Mouse (Mus musculus) hindbrain, embryonic 15.5 days (tissue): ENCODE measurements around the gene Grid2ip. TPM values are rescaled to one million over a fixed set of nuclear protein-coding genes. Genes with fewer than 3 reads are reported as not detected.
A peak's percentile ranks its signal among the peaks of the same experiment; 100 is the strongest.

Experiments
- ATAC-seq: fragments of 200-750 bp; cut with Nextera tagmentation; 2 replicates; pipeline ENCODE4 v1.8.0; 2017; ENCODE audit warnings: low read depth, moderate number of reproducible peaks, moderate TSS enrichment; ENCODE audit not compliant: low FRiP score
- H3K27ac ChIP-seq: fragments of 300-500 bp; sonication (generic); replicated peaks from 2 replicates; pipeline ENCODE4 v1.5.1; 2015; ENCODE audit warnings: mild to moderate bottlenecking, inconsistent platforms
- H3K27me3 ChIP-seq: fragments of 300-500 bp; sonication (generic); 2 replicates; pipeline ENCODE4 v1.6.1; 2015; ENCODE audit warnings: control low read depth, inconsistent platforms
- H3K36me3 ChIP-seq: fragments of 300-500 bp; sonication (generic); 2 replicates; pipeline ENCODE4 v1.6.1; 2015; ENCODE audit warnings: control low read depth, inconsistent platforms
- H3K4me1 ChIP-seq: fragments of 300-500 bp; sonication (generic); replicated peaks from 2 replicates; pipeline ENCODE4 v1.6.1; 2015; ENCODE audit warnings: control low read depth, inconsistent platforms
- H3K4me2 ChIP-seq: fragments of 300-500 bp; sonication (generic); 2 replicates; pipeline ENCODE4 v1.6.1; 2015; ENCODE audit warnings: moderate library complexity, mild to moderate bottlenecking, inconsistent platforms
- H3K4me3 ChIP-seq: fragments of 300-500 bp; sonication (generic); 2 replicates; pipeline ENCODE4 v1.5.1; 2015; ENCODE audit warnings: mild to moderate bottlenecking, inconsistent platforms
- H3K9ac ChIP-seq: fragments of 300-500 bp; sonication (generic); 2 replicates; pipeline ENCODE4 v1.6.1; 2015; ENCODE audit warnings: inconsistent platforms
- H3K9me3 ChIP-seq: fragments of 300-500 bp; sonication (generic); 2 replicates; pipeline ENCODE4 v1.6.1; 2016; ENCODE audit warnings: control low read depth, inconsistent platforms
- WGBS: fragments of 180-500 bp; shearing (Covaris S2); methylation state at CpG from one replicate; pipeline ENCODE4 v1.1.7; 2015; 5-methylcytosine and 5-hydroxymethylcytosine counted together
- polyA plus RNA-seq: library from polyadenylated mRNA; unstranded; fragments of >200 nt; fragmentation: Nextera tagmentation; extraction: Ambion mirVana; gene quantifications from 2 replicates; pipeline ENCODE4 v1.2.1, GENCODE M21; 2015

Gene Grid2ip
- polyA plus RNA-seq, 1 experiment from 2014 or later, result 0.48 TPM

GRCm38 (mm10) chr5:143403221-143404147, 46.3 kb downstream of the Grid2ip start, which contains the start of gene Kdelr2:
Kdelr2 (plus strand) TSS chr5:143403838.
- Histone ChIP-seq H3K36me3 (0 out of 2 replicates have a peak, but pooled peaks cover 4% of the 10 kb centered on the region), H3K9me3 (no peaks in the 10 kb centered on the region), H3K9ac (peak within 1 kb of the TSS; percentile 95), H3K27ac (peak within 1 kb of the TSS; percentile 88), H3K4me2 (peak within 1 kb of the TSS; percentile 79), H3K4me3 (peak within 1 kb of the TSS; percentile 86), H3K27me3 (no peaks in the 10 kb centered on the region), H3K4me1 (peaks cover 29% of the 10 kb centered on the region)
- WGBS, result under 1% methylated on average over 66 of the region's 72 CpGs
- peak; percentile 97 for ATAC-seq

GRCm38 (mm10) chr5:143404148-143404930, 47.2 kb downstream of the Grid2ip start:
- Histone ChIP-seq H3K9ac (peak overlapping the region; percentile 95), H3K9me3 (no peaks in the 10 kb centered on the region), H3K4me1 (peaks cover 29% of the 10 kb centered on the region), H3K27me3 (no peaks in the 10 kb centered on the region), H3K4me3 (peak overlapping the region; percentile 86), H3K27ac (peak overlapping the region; percentile 88), H3K36me3 (0 out of 2 replicates have a peak, but pooled peaks cover 4% of the 10 kb centered on the region), H3K4me2 (peak overlapping the region; percentile 79)
- peak; percentile 36; the same call in 1 of the 2 replicates for ATAC-seq
- 6% methylated on average over 34 of the region's 34 CpGs for WGBS

- H3K9me3 ChIP-seq, result no peaks in the 10 kb centered on the region
- 87% methylated on average over 9 of the region's 9 CpGs for WGBS
- no peaks in the 10 kb centered on the region for H3K27me3 ChIP-seq
- H3K4me3 ChIP-seq, result no peak overlapping the region; the same call in 1 of the 2 replicates
- H3K27ac ChIP-seq, result no peak overlapping the region
- no peak for ATAC-seq
- 0 out of 2 replicates have a peak overlapping the region, but pooled peaks have one; percentile 79 for H3K4me2 ChIP-seq
- H3K36me3 ChIP-seq, result 0 out of 2 replicates have a peak, but pooled peaks cover 4% of the 10 kb centered on the region
- H3K4me1 ChIP-seq, result peaks cover 29% of the 10 kb centered on the region
- no peak overlapping the region for H3K9ac ChIP-seq
These were observed 48.1 kb downstream of the Grid2ip start for GRCm38 (mm10) chr5:143405200-143405599.

GRCm38 (mm10) chr5:143406548-143406947, 49.4 kb downstream of the Grid2ip start:
- Histone ChIP-seq H3K27me3 (no peaks in the 10 kb centered on the region), H3K9ac (no peak overlapping the region), H3K9me3 (no peaks in the 10 kb centered on the region), H3K4me3 (no peak overlapping the region), H3K4me1 (peaks cover 38% of the 10 kb centered on the region), H3K4me2 (no peak overlapping the region), H3K27ac (no peak overlapping the region), H3K36me3 (0 out of 2 replicates have a peak, but pooled peaks cover 4% of the 10 kb centered on the region)
- ATAC-seq, result no peak
- WGBS, result 95% methylated on average over 9 of the region's 9 CpGs

GRCm38 (mm10) chr5:143409239-143409638, 52.1 kb downstream of the Grid2ip start:
- no peak for ATAC-seq
- H3K9me3 ChIP-seq, result no peaks in the 10 kb centered on the region
- H3K4me1 ChIP-seq, result peaks cover 26% of the 10 kb centered on the region
- peaks cover 13% of the 10 kb centered on the region for H3K36me3 ChIP-seq
- 70% methylated on average over 3 of the region's 3 CpGs for WGBS
- H3K9ac ChIP-seq, result no peak overlapping the region
- H3K27me3 ChIP-seq, result no peaks in the 10 kb centered on the region
- H3K4me3 ChIP-seq, result no peak overlapping the region
- no peak overlapping the region for H3K27ac ChIP-seq
- no peak overlapping the region for H3K4me2 ChIP-seq

GRCm38 (mm10) chr5:143410841-143411395, 53.8 kb downstream of the Grid2ip start:
- Histone ChIP-seq H3K4me2 (no peak overlapping the region), H3K9me3 (no peaks in the 10 kb centered on the region), H3K4me1 (peaks cover 10% of the 10 kb centered on the region; the same call in 1 of the 2 replicates), H3K4me3 (no peak overlapping the region), H3K9ac (no peak overlapping the region), H3K27ac (no peak overlapping the region), H3K27me3 (no peaks in the 10 kb centered on the region), H3K36me3 (peaks cover 24% of the 10 kb centered on the region)
- ATAC-seq, result no peak
- WGBS, result 89% methylated on average over 4 of the region's 4 CpGs

- H3K4me2 ChIP-seq, result no peak overlapping the region
- H3K9ac ChIP-seq, result no peak overlapping the region
- H3K9me3 ChIP-seq, result no peaks in the 10 kb centered on the region
- peaks cover 52% of the 10 kb centered on the region for H3K36me3 ChIP-seq
- 92% methylated on average over 4 of the region's 4 CpGs for WGBS
- H3K4me3 ChIP-seq, result no peak overlapping the region
- no peak overlapping the region for H3K27ac ChIP-seq
- no peak for ATAC-seq
- no peaks in the 10 kb centered on the region for H3K27me3 ChIP-seq
- no peaks in the 10 kb centered on the region for H3K4me1 ChIP-seq
These were observed 64.3 kb downstream of the Grid2ip start for GRCm38 (mm10) chr5:143421484-143421883.

GRCm38 (mm10) chr5:143422990-143423389, 65.9 kb downstream of the Grid2ip start:
- Histone ChIP-seq H3K27me3 (no peaks in the 10 kb centered on the region), H3K36me3 (peaks cover 39% of the 10 kb centered on the region), H3K27ac (no peak overlapping the region), H3K9me3 (no peaks in the 10 kb centered on the region), H3K4me3 (no peak overlapping the region), H3K4me2 (no peak overlapping the region), H3K9ac (no peak overlapping the region), H3K4me1 (no peaks in the 10 kb centered on the region)
- 88% methylated on average over 4 of the region's 4 CpGs for WGBS
- no peak for ATAC-seq

- H3K27ac ChIP-seq, result no peak overlapping the region
- H3K9ac ChIP-seq, result no peak overlapping the region
- peaks cover 30% of the 10 kb centered on the region for H3K36me3 ChIP-seq
- ATAC-seq, result no peak
- 24% methylated on average over 6 of the region's 6 CpGs for WGBS
- H3K9me3 ChIP-seq, result no peaks in the 10 kb centered on the region
- no peak overlapping the region for H3K4me3 ChIP-seq
- H3K4me2 ChIP-seq, result no peak overlapping the region
- H3K27me3 ChIP-seq, result no peaks in the 10 kb centered on the region
- no peaks in the 10 kb centered on the region for H3K4me1 ChIP-seq
These were observed 66.9 kb downstream of the Grid2ip start for GRCm38 (mm10) chr5:143423899-143424519.

GRCm38 (mm10) chr5:143434421-143434820, 77.3 kb downstream of the Grid2ip start:
- Histone ChIP-seq H3K4me3 (no peak overlapping the region), H3K4me1 (no peaks in the 10 kb centered on the region), H3K4me2 (no peak overlapping the region), H3K9me3 (no peaks in the 10 kb centered on the region), H3K9ac (no peak overlapping the region), H3K27ac (no peak overlapping the region), H3K27me3 (no peaks in the 10 kb centered on the region), H3K36me3 (no peaks in the 10 kb centered on the region)
- 6% methylated on average over 4 of the region's 4 CpGs for WGBS
- no peak for ATAC-seq

GRCm38 (mm10) chr5:143441298-143441697, 84.2 kb downstream of the Grid2ip start:
- Histone ChIP-seq H3K27me3 (no peaks in the 10 kb centered on the region), H3K36me3 (no peaks in the 10 kb centered on the region), H3K9ac (no peak overlapping the region), H3K9me3 (no peaks in the 10 kb centered on the region), H3K4me2 (no peak overlapping the region), H3K27ac (no peak overlapping the region), H3K4me1 (no peaks in the 10 kb centered on the region), H3K4me3 (no peak overlapping the region)
- 82% methylated on average over 3 of the region's 3 CpGs for whole genome bisulfite sequencing
- ATAC-seq, result no peak
